ENCODE assay signal across 11 mouse cellular contexts in the genomic region with DNA sequence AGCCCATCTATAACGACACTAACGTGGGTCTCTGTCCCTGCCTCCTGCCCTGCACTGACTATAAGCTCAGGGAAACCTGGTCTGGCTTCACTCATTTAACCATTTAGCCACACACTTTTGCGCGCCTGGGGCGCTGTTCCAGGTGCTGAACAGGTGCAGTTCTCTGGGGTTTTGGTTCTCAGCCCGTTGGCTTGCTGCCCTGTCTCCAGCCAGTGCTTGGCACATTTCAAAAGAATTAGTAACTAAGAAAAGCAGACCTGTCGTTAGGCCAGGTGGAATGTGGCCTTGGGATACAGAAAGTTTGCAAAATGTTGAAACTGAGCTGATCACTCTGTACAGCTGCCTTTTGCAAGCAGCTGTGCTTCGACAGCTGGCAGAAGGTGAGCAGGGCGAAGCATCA. TPM values are rescaled to one million over a fixed set of nuclear protein-coding genes. Genes with fewer than 3 reads are reported as not detected.
DNase-seq lines count a peak whose midpoint lies in the region; ATAC-seq and TF ChIP-seq lines count a peak whose summit lies in the region.
"Had no signal": no experiment of that assay in that cellular context is flagged by ENCODE, and none has a peak within 500 bp of the region (broad histone marks: within the 10 kb centered on the region; RNA-seq: fewer than 3 reads in every experiment).

No protein-coding gene starts in this region.

- H3K4me2 ChIP-seq in midbrain, postnatal 0 days (ENCODE audit: low read depth, low read length, poor library complexity, severe bottlenecking): no peak overlapping the region
- H3K4me2 ChIP-seq in midbrain, embryonic 15.5 days: no peak overlapping the region
- no peak overlapping the region for H3K4me2 ChIP-seq in forebrain, postnatal 0 days (ENCODE audit: low read depth)
- H3K4me2 ChIP-seq: heart, embryonic 15.5 days; neural tube, embryonic 12.5 days had no signal

- no peaks in the 10 kb centered on the region for H3K27me3 ChIP-seq in midbrain, postnatal 0 days (ENCODE audit: insufficient read depth, low read length)
- H3K27me3 ChIP-seq in midbrain, embryonic 15.5 days (replicated peaks): no peaks in the 10 kb centered on the region
- H3K27me3 ChIP-seq in forebrain, postnatal 0 days (ENCODE audit: insufficient read depth, low read length): no peaks in the 10 kb centered on the region

- no peak overlapping the region for H3K9ac ChIP-seq in midbrain, postnatal 0 days (replicated peaks; ENCODE audit: low read length, poor library complexity, severe bottlenecking)
- no peak overlapping the region for H3K9ac ChIP-seq in midbrain, embryonic 15.5 days
- H3K9ac ChIP-seq in forebrain, postnatal 0 days: no peak overlapping the region
- H3K9ac ChIP-seq: heart, embryonic 15.5 days; neural tube, embryonic 12.5 days had no signal

- no peak overlapping the region for H3K27ac ChIP-seq in midbrain, postnatal 0 days (ENCODE audit: low read depth, low read length)
- H3K27ac ChIP-seq in midbrain, embryonic 15.5 days: no peak overlapping the region
- H3K27ac ChIP-seq in forebrain, postnatal 0 days (ENCODE audit: low read depth, low read length): no peak overlapping the region
- H3K27ac ChIP-seq: heart, embryonic 15.5 days; neural tube, embryonic 12.5 days had no signal

- WGBS in midbrain, postnatal 0 days: 33% methylated on average over 9 of the region's 9 CpGs
- WGBS in midbrain, embryonic 15.5 days: 33% methylated on average over 9 of the region's 9 CpGs
- 25% methylated on average over 9 of the region's 9 CpGs for WGBS in forebrain, postnatal 0 days

- no peaks in the 10 kb centered on the region for H3K36me3 ChIP-seq in midbrain, postnatal 0 days (ENCODE audit: insufficient read depth, low read length)
- no peaks in the 10 kb centered on the region for H3K36me3 ChIP-seq in midbrain, embryonic 15.5 days (replicated peaks)
- no peaks in the 10 kb centered on the region for H3K36me3 ChIP-seq in forebrain, postnatal 0 days (ENCODE audit: insufficient read depth)
- H3K36me3 ChIP-seq: heart, embryonic 15.5 days; neural tube, embryonic 12.5 days had no signal

- ATAC-seq in midbrain, postnatal 0 days (ENCODE audit: low FRiP score): no peak
- no peak for ATAC-seq in midbrain, embryonic 15.5 days (replicated peaks)
- no peak for ATAC-seq in forebrain, postnatal 0 days

- DNase-seq in adrenal gland, postnatal 10 days: peak; percentile 45
- DNase-seq in adrenal gland, adult (ENCODE audit: inconsistent age in 2 of 2, low spot score in 1 of 2): no peak
- peak; percentile 6 for DNase-seq in midbrain, postnatal 0 days (ENCODE audit: low spot score)
- peak; percentile 95 to 96 for DNase-seq in kidney, postnatal 25 days
- DNase-seq in ovary, postnatal 36 days (ENCODE audit: low spot score): peak; percentile 47
- no peak for DNase-seq in forebrain, postnatal 0 days
- DNase-seq in heart, adult 8-10 months (ENCODE audit: low spot score): no peak
- DNase-seq: layer of hippocampus, adult 9-11 months had no signal

- no peak for TF ChIP-seq CTCF in midbrain, postnatal 0 days (IDR thresholded peaks at IDR 0.05)
- no peak for TF ChIP-seq CTCF in forebrain, postnatal 0 days (IDR thresholded peaks at IDR 0.05; ENCODE audit: low read depth)

- no peaks in the 10 kb centered on the region for H3K4me1 ChIP-seq in midbrain, postnatal 0 days (ENCODE audit: insufficient read depth, low read length)
- no peaks in the 10 kb centered on the region; the same call in 1 of the 2 replicates for H3K4me1 ChIP-seq in midbrain, embryonic 15.5 days
- H3K4me1 ChIP-seq in forebrain, postnatal 0 days (ENCODE audit: insufficient read depth): no peaks in the 10 kb centered on the region
- H3K4me1 ChIP-seq: heart, embryonic 15.5 days; neural tube, embryonic 12.5 days had no signal

- no peaks in the 10 kb centered on the region for H3K9me3 ChIP-seq in midbrain, postnatal 0 days (ENCODE audit: low read length)
- H3K9me3 ChIP-seq in midbrain, embryonic 15.5 days: no peaks in the 10 kb centered on the region
- no peaks in the 10 kb centered on the region for H3K9me3 ChIP-seq in forebrain, postnatal 0 days (ENCODE audit: low read length)
- H3K9me3 ChIP-seq: heart, embryonic 15.5 days; neural tube, embryonic 12.5 days had no signal

- H3K4me3 ChIP-seq in midbrain, postnatal 0 days (ENCODE audit: low read depth, low read length): no peak overlapping the region
- H3K4me3 ChIP-seq in midbrain, embryonic 15.5 days: no peak overlapping the region
- no peak overlapping the region for H3K4me3 ChIP-seq in forebrain, postnatal 0 days (ENCODE audit: low read depth, low read length)
- H3K4me3 ChIP-seq: heart, embryonic 15.5 days; neural tube, embryonic 12.5 days had no signal

RNA-seq across cellular contexts. Expression of a gene that starts 25.1 kb away (rescaled TPM):
- total RNA-seq in adrenal gland, postnatal 10 days (2021): 10 to 100 TPM in 1 of 2 experiments, 1 to 10 TPM in 1; 8.3 to 14.1 TPM
- total RNA-seq in midbrain, postnatal 0 days (2014; rRNA removed): 20.2 and 24.1 TPM in 2 replicates
- polyA plus RNA-seq in midbrain, postnatal 0 days (2015; fragmentation: Nextera tagmentation; extraction: Ambion mirVana): 19.1 and 21.4 TPM in 2 replicates
- 26.2 and 29.8 TPM in 2 replicates for polyA plus RNA-seq in midbrain, embryonic 15.5 days (2015; fragmentation: Nextera tagmentation; extraction: Ambion mirVana)
- total RNA-seq in forebrain, postnatal 0 days (2014; rRNA removed): 21.7 and 34.2 TPM in 2 replicates
- 21.2 TPM in 2 replicates for polyA plus RNA-seq in forebrain, postnatal 0 days (2015; fragmentation: Nextera tagmentation; extraction: Ambion mirVana)
- total RNA-seq in heart, adult 8-10 months (2022): 1 to 10 TPM; 2.2 to 4.2 (median 2.9) TPM

RNA-seq across cellular contexts. Expression of a gene that starts 37.7 kb away (rescaled TPM):
- total RNA-seq in adrenal gland, postnatal 10 days (2021): 10 to 100 TPM; 11.3 to 11.4 TPM
- 11.3 and 12.9 TPM in 2 replicates for total RNA-seq in midbrain, postnatal 0 days (2014; rRNA removed)
- polyA plus RNA-seq in midbrain, postnatal 0 days (2015; fragmentation: Nextera tagmentation; extraction: Ambion mirVana): 2.3 and 2.5 TPM in 2 replicates
- polyA plus RNA-seq in midbrain, embryonic 15.5 days (2015; fragmentation: Nextera tagmentation; extraction: Ambion mirVana): 6.2 and 6.8 TPM in 2 replicates
- total RNA-seq in forebrain, postnatal 0 days (2014; rRNA removed): 6.2 and 11.0 TPM in 2 replicates
- 1.9 and 2.5 TPM in 2 replicates for polyA plus RNA-seq in forebrain, postnatal 0 days (2015; fragmentation: Nextera tagmentation; extraction: Ambion mirVana)
- total RNA-seq in heart, adult 8-10 months (2022): under 1 TPM; 0.41 to 0.75 (median 0.55) TPM

RNA-seq across cellular contexts. Expression of a gene that starts 49.4 kb away (rescaled TPM):
- 10 to 100 TPM; 47.4 to 57.8 TPM for total RNA-seq in adrenal gland, postnatal 10 days (2021)
- 28.5 and 29.0 TPM in 2 replicates for total RNA-seq in midbrain, postnatal 0 days (2014; rRNA removed)
- polyA plus RNA-seq in midbrain, postnatal 0 days (2015; fragmentation: Nextera tagmentation; extraction: Ambion mirVana): 59.7 and 67.0 TPM in 2 replicates
- polyA plus RNA-seq in midbrain, embryonic 15.5 days (2015; fragmentation: Nextera tagmentation; extraction: Ambion mirVana): 71.0 and 75.0 TPM in 2 replicates
- 19.1 and 23.8 TPM in 2 replicates for total RNA-seq in forebrain, postnatal 0 days (2014; rRNA removed)
- polyA plus RNA-seq in forebrain, postnatal 0 days (2015; fragmentation: Nextera tagmentation; extraction: Ambion mirVana): 39.7 and 56.0 TPM in 2 replicates
- total RNA-seq in heart, adult 8-10 months (2022): 10 to 100 TPM; 27.1 to 36.7 (median 34.4) TPM

Comparison
In these comparisons a context has a peak if more than half of its experiments do, and no peak if none do; other contexts are left out.
1. DNase-seq: peak in adrenal gland, postnatal 10 days (single experiment), midbrain, postnatal 0 days (single experiment), kidney, postnatal 25 days (2 of 2) and ovary, postnatal 36 days (single experiment); none in adrenal gland, adult (0 of 2), forebrain, postnatal 0 days (single experiment) and heart, adult 8-10 months (single experiment).